Mouse (Mus musculus) heart, postnatal 4 days (tissue): ENCODE results near the gene Gm21783. TPM values are rescaled to one million over a fixed set of nuclear protein-coding genes. Genes with fewer than 3 reads are reported as not detected.
"Not testable (repeated sequence)": the region's sequence is repeated elsewhere in the genome, so short reads cannot be mapped to it uniquely, and the experiment has no call there.

Source experiments
- DNase-seq: peaks from one replicate; pipeline ENCODE4 v3.0.0; 2021
- total RNA-seq, 2 experiments: library from RNA; stranded (reverse); gene quantifications; 2 replicates each; pipeline ENCODE4 v1.2.3; 2021

The Gm21783 gene
- total RNA-seq = not detected

GRCm38 (mm10) chrY:44981163-44981562 is at the start of gene Gm21783:
TSS of gene Gm21783 (minus strand) at chrY:44981263.
- DNase-seq = not testable (repeated sequence)
